Mouse (Mus musculus): ENCODE results near the gene Pigo. TPM values are rescaled to one million over a fixed set of nuclear protein-coding genes. Genes with fewer than 3 reads are reported as not detected.
A peak's percentile ranks its signal among the peaks of the same experiment; 100 is the strongest.

Pigo gene
- polyA plus RNA-seq, 1 experiment, result 22.3 TPM

DNA sequence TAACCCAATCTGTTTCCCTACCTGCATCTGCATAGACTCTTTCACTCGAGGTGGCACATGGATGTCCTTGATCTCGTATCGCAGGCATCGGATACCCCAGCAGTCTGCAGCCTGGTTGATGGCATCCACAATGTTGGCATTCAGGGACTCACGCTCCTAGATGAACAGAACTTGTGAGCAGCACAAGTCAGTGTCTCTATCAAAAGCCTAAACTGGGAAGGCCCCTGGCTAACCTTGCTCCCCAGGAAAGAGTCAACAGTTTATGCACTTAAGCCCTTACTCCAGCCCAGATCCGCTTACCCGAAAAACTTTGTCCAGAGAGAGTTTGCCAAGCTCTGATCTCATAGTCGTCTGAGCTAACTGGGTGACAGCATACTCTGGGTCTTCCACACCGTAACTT lies 4.1 kb upstream of the Pigo start:
- TF ChIP-seq POLR2A (IDR thresholded peaks at IDR 0.05; ENCODE audit: insufficient read depth, low read length) (no peak), CTCF (IDR thresholded peaks at IDR 0.05; ENCODE audit: low read depth, low read length) (no peak), EP300 (IDR thresholded peaks at IDR 0.05; ENCODE audit: insufficient read depth, low read depth, low read length) (no peak)
- Histone ChIP-seq H3K36me3 (ENCODE audit: control insufficient read depth, insufficient read depth, low read length, poor library complexity, severe bottlenecking) (peaks cover 16% of the 10 kb centered on the region), H3K9ac (ENCODE audit: low read depth, poor library complexity, severe bottlenecking) (no peak overlapping the region)

DNA sequence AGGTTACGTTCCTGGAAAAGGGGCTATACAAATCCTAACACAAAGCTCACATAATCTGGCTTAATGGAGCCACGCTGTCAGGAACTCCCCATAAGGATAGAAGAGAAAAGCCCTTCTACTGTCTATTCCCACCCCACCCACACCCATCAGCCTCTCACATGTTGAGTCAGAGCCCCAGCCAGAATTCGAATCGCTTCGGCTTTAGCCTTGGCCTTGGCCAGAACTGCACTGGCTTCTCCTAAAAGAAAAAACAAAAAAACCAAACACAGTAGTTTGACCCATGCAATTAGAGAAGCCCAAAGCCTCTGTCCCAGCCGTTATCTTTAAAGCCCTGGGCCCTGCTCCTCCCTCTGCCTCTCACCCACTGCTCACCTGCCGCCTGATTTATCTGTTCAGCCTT lies 3.5 kb upstream of the Pigo start:
- Histone ChIP-seq H3K27ac (ENCODE audit: insufficient read depth, low read length) (no peak overlapping the region), H3K27me3 (ENCODE audit: control insufficient read depth, insufficient read depth, low read length, poor library complexity, severe bottlenecking) (no peaks in the 10 kb centered on the region), H3K9ac (ENCODE audit: low read depth, poor library complexity, severe bottlenecking) (no peak overlapping the region), H3K4me3 (ENCODE audit: low read depth, low read length) (no peak overlapping the region), H3K4me1 (ENCODE audit: control insufficient read depth, insufficient read depth, low read length) (peaks cover 2% of the 10 kb centered on the region), H3K36me3 (ENCODE audit: control insufficient read depth, insufficient read depth, low read length, poor library complexity, severe bottlenecking) (peaks cover 16% of the 10 kb centered on the region), H3K9me3 (replicated peaks; ENCODE audit: control insufficient read depth, insufficient read depth, low read length, poor library complexity, severe bottlenecking) (no peaks in the 10 kb centered on the region)
- no peak for TF ChIP-seq POLR2A (IDR thresholded peaks at IDR 0.05; ENCODE audit: insufficient read depth, low read length)
- TF ChIP-seq EP300 (IDR thresholded peaks at IDR 0.05; ENCODE audit: insufficient read depth, low read depth, low read length), result no peak
- TF ChIP-seq CTCF (IDR thresholded peaks at IDR 0.05; ENCODE audit: low read depth, low read length), result no peak

More for the DNA sequence above, 4.1 kb upstream of the Pigo start:
- Histone ChIP-seq H3K4me1 (ENCODE audit: control insufficient read depth, insufficient read depth, low read length) (peaks cover 2% of the 10 kb centered on the region), H3K9me3 (replicated peaks; ENCODE audit: control insufficient read depth, insufficient read depth, low read length, poor library complexity, severe bottlenecking) (no peaks in the 10 kb centered on the region), H3K27me3 (ENCODE audit: control insufficient read depth, insufficient read depth, low read length, poor library complexity, severe bottlenecking) (no peaks in the 10 kb centered on the region), H3K27ac (ENCODE audit: insufficient read depth, low read length) (no peak overlapping the region), H3K4me3 (ENCODE audit: low read depth, low read length) (no peak overlapping the region)

GRCm38 (mm10) chr4:43024673-43025072 lies 946 bp downstream of the Pigo start:
- Histone ChIP-seq H3K27ac (ENCODE audit: insufficient read depth, low read length) (no peak overlapping the region), H3K9me3 (replicated peaks; ENCODE audit: control insufficient read depth, insufficient read depth, low read length, poor library complexity, severe bottlenecking) (no peaks in the 10 kb centered on the region), H3K4me1 (ENCODE audit: control insufficient read depth, insufficient read depth, low read length) (peaks cover 2% of the 10 kb centered on the region), H3K9ac (ENCODE audit: low read depth, poor library complexity, severe bottlenecking) (peak overlapping the region; percentile 74), H3K27me3 (ENCODE audit: control insufficient read depth, insufficient read depth, low read length, poor library complexity, severe bottlenecking) (no peaks in the 10 kb centered on the region), H3K4me3 (ENCODE audit: low read depth, low read length) (peak overlapping the region; percentile 93), H3K36me3 (ENCODE audit: control insufficient read depth, insufficient read depth, low read length, poor library complexity, severe bottlenecking) (peaks cover 25% of the 10 kb centered on the region)
- TF ChIP-seq POLR2A (IDR thresholded peaks at IDR 0.05; ENCODE audit: insufficient read depth, low read length) (no peak), CTCF (IDR thresholded peaks at IDR 0.05; ENCODE audit: low read depth, low read length) (no peak), EP300 (IDR thresholded peaks at IDR 0.05; ENCODE audit: insufficient read depth, low read depth, low read length) (no peak)

DNA sequence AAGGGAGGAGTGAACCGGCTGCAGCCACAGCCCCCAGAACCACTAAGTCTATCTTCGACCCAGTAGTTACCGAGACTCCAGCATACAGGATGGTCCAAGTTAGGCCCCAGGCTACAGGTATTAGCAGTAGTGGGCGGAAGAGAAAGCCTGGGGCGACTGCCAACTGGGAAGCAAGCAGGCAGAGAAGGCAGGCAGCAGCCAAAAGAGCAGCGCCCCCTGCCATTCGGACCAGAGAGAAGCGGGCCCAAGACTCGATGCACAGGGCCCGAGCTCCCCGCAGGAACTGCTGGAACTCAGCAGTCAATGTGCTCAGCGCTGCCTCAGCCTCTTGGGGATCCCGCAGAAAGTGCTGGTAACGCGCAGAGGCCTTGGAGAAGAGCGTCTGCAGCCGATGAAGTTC lies 4.3 kb downstream of the Pigo start:
- TF ChIP-seq CTCF (IDR thresholded peaks at IDR 0.05; ENCODE audit: low read depth, low read length), result peak; percentile 40
- no peak for TF ChIP-seq EP300 (IDR thresholded peaks at IDR 0.05; ENCODE audit: insufficient read depth, low read depth, low read length)
- no peak for TF ChIP-seq POLR2A (IDR thresholded peaks at IDR 0.05; ENCODE audit: insufficient read depth, low read length)
- H3K9ac ChIP-seq (ENCODE audit: low read depth, poor library complexity, severe bottlenecking), result peak overlapping the region; percentile 21
- peaks cover 32% of the 10 kb centered on the region for H3K36me3 ChIP-seq (ENCODE audit: control insufficient read depth, insufficient read depth, low read length, poor library complexity, severe bottlenecking)

DNA sequence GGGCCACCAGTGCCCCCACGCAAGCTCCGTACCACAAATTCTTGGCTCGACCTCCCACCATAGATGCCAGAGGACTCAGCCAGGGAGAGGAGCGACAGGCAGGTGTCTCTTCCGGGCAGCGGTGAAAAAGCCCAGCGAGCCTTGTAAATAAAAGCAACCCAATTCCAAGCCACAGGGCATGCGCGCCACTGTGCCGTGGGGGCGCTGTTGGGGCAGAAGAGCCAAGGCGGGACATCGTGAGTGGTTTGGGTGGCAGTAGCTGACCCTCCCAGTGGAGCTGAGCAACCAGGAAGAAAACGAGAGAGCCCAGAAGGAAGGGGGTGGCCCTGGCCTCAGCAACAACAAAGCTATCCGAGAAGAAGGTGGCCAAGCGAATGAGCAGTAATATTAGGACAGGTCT lies 4.7 kb downstream of the Pigo start:
- TF ChIP-seq POLR2A (IDR thresholded peaks at IDR 0.05; ENCODE audit: insufficient read depth, low read length), result no peak
- TF ChIP-seq EP300 (IDR thresholded peaks at IDR 0.05; ENCODE audit: insufficient read depth, low read depth, low read length), result no peak
- peak; percentile 37 for TF ChIP-seq CTCF (IDR thresholded peaks at IDR 0.05; ENCODE audit: low read depth, low read length)
- Histone ChIP-seq H3K27me3 (ENCODE audit: control insufficient read depth, insufficient read depth, low read length, poor library complexity, severe bottlenecking) (no peaks in the 10 kb centered on the region), H3K9me3 (replicated peaks; ENCODE audit: control insufficient read depth, insufficient read depth, low read length, poor library complexity, severe bottlenecking) (no peaks in the 10 kb centered on the region), H3K36me3 (ENCODE audit: control insufficient read depth, insufficient read depth, low read length, poor library complexity, severe bottlenecking) (peaks cover 32% of the 10 kb centered on the region), H3K4me3 (ENCODE audit: low read depth, low read length) (no peak overlapping the region), H3K27ac (ENCODE audit: insufficient read depth, low read length) (no peak overlapping the region; the same call in 1 of the 2 replicates), H3K4me1 (ENCODE audit: control insufficient read depth, insufficient read depth, low read length) (peaks cover 2% of the 10 kb centered on the region), H3K9ac (ENCODE audit: low read depth, poor library complexity, severe bottlenecking) (peak overlapping the region; percentile 21; the same call in 1 of the 2 replicates)

More for the DNA sequence above, 4.3 kb downstream of the Pigo start:
- Histone ChIP-seq H3K9me3 (replicated peaks; ENCODE audit: control insufficient read depth, insufficient read depth, low read length, poor library complexity, severe bottlenecking) (no peaks in the 10 kb centered on the region), H3K27me3 (ENCODE audit: control insufficient read depth, insufficient read depth, low read length, poor library complexity, severe bottlenecking) (no peaks in the 10 kb centered on the region), H3K4me3 (ENCODE audit: low read depth, low read length) (no peak overlapping the region), H3K4me1 (ENCODE audit: control insufficient read depth, insufficient read depth, low read length) (peaks cover 2% of the 10 kb centered on the region), H3K27ac (ENCODE audit: insufficient read depth, low read length) (no peak overlapping the region; the same call in 1 of the 2 replicates)

DNA sequence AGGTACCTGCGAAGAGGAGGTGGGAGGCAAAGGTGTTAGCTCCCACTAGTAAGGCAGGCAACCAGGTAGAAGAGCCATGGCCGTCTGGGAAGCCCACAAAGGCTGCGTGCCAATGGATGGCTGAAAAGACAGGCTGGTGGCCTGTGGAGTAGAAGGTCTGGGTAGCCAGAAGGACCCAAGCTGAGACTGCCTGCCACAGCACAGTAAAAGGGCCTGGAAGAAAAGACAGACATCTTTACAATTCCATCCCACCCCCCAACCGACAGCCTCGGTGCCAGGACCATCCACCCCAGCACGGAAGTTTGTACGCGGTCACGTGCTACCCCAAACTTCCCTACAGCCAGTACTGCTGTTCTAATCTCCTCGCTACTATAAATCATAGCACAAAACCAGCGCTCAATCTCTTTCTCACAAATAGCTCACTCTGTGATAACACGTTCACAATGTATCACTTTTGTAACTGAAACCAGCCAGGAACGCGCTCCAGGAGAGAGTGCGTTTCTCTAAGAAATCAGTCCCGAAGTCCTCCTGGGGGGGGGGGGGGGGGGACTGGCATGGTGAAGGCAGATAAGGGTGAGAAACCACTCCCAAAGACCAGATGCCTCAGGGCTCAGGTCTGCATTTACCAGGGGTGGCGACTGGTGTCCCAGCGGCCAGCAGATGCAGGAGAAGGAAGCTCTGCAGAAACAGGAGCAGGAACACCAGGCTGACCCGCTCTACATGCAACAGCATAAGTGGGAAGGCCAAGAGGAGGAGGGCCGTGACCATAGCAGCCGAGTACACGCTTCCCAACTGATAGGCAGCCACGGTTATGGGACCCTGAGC lies 5.8 kb downstream of the Pigo start:
- Histone ChIP-seq H3K36me3 (ENCODE audit: control insufficient read depth, insufficient read depth, low read length, poor library complexity, severe bottlenecking) (peaks cover 32% of the 10 kb centered on the region), H3K4me3 (ENCODE audit: low read depth, low read length) (no peak overlapping the region), H3K9ac (ENCODE audit: low read depth, poor library complexity, severe bottlenecking) (no peak overlapping the region), H3K27me3 (ENCODE audit: control insufficient read depth, insufficient read depth, low read length, poor library complexity, severe bottlenecking) (no peaks in the 10 kb centered on the region), H3K4me1 (ENCODE audit: control insufficient read depth, insufficient read depth, low read length) (peaks cover 2% of the 10 kb centered on the region), H3K9me3 (replicated peaks; ENCODE audit: control insufficient read depth, insufficient read depth, low read length, poor library complexity, severe bottlenecking) (no peaks in the 10 kb centered on the region), H3K27ac (ENCODE audit: insufficient read depth, low read length) (no peak overlapping the region)
- no peak for TF ChIP-seq POLR2A (IDR thresholded peaks at IDR 0.05; ENCODE audit: insufficient read depth, low read length)
- TF ChIP-seq EP300 (IDR thresholded peaks at IDR 0.05; ENCODE audit: insufficient read depth, low read depth, low read length), result no peak
- no peak for TF ChIP-seq CTCF (IDR thresholded peaks at IDR 0.05; ENCODE audit: low read depth, low read length)
